Mouse (Mus musculus) heart, postnatal 0 days (tissue): ENCODE data around the gene Kremen2.

Source experiments
- CTCF ChIP-seq: IDR thresholded peaks from 2 replicates; pipeline ENCODE4 v1.5.1; 2016; ENCODE audit warnings: antibody characterized with exemption, control low read depth, low read depth
- EP300 ChIP-seq: IDR thresholded peaks from 2 replicates; pipeline ENCODE4 v1.6.1; 2016; ENCODE audit warnings: antibody characterized with exemption, low read depth

DNA sequence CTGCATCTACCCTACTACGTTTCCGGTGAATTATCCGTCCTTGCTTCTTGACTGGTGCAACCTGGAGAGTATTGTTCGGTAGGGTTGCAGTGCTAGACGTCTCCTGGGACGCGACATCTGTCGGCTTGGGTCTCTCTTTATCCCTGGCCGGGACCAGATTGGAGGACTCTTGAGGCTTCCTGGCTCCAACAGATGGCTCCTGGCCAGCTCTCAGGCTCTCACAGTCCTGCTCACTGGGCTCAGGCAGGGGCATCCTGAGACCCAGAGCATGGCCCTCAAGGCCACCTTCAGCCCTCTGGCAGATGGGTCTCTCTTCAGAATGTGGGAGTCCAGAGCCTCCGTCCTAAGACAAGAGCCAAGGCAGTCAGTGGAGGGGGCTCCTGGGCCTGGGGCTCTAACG is 17.3 kb upstream of the Kremen2 start:
- TF ChIP-seq CTCF (no peak), EP300 (no peak)
